Mouse (Mus musculus) spleen, adult 12 weeks (tissue): Measurements from ENCODE around the gene Gimap4.

ENCODE experiments used
- DNase-seq: peaks from one replicate; pipeline ENCODE4 v3.0.0; 2022; ENCODE audit warnings: low spot score

Gene Gimap4

DNA sequence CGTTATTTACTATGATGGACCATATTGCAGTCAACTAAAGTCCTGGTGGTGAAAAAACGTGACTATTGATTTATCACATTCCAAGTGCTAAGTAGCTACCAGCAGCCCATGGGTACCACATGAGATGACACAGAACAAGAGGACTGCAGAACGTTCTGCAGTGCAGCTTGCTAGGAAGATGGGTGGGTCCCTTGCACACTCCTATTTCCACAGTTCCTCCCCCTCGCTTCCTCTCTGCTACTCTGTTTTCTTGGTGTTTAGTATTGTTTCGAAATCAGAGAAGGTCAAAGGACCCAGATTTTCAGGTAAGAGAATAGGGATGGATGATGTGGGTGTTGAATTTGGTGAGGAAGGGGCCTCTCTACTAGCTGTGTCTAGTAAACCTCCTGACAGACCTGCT, at the start of gene Gimap4:
Gene Gimap4 (plus strand): TSS at position 231 of the 400 bp plus-strand sequence.
- DNase-seq, result no peak

DNA sequence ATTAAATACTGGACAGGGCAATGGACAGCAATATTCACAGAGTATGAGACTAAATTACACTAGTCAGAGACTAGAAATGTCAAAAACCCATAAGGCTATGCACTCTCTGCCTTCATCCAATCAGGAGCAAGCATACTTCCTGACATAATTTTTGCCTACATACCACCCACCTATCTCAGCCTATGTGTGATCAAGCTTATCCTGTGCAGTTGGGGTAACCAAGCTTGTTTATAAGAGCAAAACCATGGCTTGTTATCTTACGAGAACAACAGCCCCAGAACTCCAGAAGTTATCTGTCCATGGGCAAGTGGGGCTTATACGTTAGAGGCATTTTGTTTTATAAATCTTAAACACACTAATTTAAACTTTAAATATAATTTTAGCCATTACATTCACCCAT, 49.2 kb upstream of the Gimap4 start:
- no peak for DNase-seq

DNA sequence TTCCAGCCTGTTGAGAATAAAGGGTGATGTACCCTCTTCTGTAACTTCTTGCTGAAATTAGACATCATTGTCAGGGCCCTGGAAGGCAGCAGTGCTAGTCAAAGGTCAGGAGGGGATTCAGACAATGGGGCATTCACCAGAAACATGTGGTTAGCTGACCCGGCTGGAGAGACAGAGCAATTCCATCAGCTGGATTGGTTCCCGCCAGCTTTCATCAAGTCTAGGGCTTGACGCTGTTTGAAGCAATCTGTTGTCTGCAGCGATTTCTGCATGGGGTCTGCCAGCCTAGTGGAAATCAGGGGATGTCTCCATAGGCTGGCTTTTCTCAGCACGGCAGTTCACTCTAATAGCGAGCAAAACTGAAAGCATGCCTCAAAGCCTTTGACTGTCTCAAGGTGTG, 47.8 kb upstream of the Gimap4 start:
- DNase-seq, result no peak

DNA sequence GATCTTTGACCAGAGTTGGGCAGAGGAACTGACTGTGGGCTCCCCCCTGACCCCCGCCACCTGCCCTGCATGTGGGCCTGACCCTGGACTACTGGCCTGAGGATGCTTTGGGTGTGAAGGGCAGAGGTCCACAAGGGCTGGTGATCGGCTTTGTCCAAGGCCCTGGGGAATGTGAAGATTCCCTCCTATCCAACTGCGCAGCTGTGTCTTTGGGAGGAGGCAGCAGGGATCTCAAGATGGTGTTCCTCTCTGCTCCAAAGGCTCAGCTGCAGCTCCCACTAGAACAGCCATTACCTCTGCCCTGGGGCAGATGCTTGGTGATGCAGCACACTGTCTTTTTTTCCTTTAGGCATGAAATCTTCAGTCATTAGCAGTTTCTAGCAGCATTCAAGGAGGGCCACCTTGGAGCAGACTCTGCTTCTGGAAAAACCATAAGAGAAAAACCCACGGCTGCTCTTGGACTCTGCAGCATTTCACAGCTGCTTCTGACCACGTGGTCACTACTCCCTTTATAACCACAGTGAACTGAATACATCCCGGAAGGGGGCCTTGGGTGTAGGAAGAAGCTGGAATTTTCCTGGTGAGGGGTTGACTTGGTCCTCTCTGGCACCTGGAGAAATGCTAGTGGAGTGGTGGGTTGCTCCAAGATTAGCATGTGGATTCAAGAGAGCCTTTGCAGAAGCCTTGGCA, 46.4 kb upstream of the Gimap4 start:
- DNase-seq, result no peak

DNA sequence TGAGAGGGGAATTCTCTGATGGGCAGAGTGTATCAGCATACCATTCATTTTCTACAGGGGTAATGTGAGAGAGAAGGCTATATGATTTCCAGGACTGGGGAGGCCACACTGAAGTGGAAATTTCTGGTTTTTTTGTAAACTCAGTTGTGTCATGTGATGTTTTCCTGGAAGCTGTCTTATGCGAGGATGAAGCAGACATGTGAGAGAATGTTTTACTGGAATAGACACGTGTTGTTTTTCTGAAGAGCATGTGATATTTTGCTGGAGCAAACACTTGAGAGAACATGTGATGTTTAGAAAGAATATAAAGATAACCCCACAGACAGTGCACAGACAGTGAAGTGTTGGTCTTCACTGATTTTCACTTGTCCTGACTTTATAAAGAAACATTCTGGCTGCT, 45.8 kb upstream of the Gimap4 start:
- DNase-seq, result no peak

DNA sequence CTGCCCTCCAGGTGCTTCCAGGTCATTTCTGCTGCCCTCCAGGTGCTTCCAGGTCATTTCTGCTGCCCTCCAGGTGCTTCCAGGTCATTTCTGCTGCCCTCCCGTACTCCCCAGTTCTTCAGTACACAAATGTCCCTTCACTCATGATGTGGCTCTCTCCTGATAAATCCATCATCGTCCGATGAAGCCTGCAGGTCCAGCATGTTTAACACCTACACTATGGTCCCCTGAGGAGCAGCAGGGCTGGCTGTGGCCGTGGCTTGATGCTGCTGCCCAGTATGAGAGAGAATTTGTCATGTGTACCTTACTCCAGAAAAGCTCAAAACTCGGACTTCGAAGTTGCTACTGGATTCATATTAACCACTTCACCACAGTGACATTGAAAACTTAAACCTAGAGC, 43.0 kb upstream of the Gimap4 start:
- no peak for DNase-seq

DNA sequence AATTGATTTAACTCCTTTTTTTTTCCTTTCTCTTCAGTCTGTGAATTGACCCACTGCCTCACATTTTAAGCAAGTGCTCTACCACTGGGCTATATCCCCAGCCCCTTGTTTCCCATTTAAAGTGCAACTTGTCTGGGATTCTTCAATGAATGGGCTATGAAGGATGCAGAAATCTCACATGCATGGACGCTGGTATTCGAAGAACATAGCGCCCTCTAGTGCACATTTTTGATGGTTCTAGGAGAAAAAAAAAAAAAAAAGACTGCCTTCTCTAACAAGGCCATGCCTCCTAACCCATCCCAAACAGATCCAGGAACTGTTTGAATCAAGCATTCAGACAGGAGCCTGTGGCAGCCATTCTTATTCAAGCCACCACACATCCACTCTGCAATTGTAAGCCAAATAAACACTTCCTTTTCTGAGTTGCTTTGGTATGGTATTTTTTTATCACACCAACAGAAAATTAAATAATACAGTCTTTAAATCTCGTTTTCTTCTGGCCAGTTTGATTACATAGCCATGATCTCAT, 41.5 kb upstream of the Gimap4 start:
- DNase-seq, result no peak

DNA sequence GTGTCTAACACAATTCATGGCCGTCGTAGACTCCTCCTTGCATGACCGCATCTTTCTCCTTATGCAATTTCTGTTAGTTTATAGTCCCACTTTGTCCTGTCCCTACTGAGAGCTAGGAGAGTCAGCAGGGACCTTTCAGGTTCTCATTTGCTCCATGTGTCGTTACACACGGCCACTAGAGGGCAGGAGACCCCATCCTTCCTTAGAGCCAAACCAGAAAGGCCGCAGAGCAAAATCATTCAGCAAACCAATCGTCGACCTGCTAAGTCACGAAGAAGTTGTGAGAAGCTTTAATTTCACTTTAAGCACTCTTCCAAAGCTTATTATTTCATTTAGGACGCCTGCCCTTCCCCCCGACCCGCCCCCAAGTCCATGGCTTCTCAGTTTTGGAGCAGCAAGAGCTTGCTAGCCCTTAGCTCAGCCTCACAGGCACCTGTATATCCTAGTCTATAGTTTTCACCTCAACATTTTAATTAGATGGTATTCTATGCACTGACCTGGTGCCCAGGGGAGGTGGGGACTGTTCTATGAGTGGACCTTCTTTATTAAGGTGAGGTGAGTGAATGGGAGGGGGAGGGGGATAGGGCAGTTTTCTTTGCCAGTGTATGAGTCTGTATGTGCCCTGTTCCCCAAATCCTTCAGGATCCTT, 38.6 kb upstream of the Gimap4 start:
- DNase-seq, result peak; percentile 37

DNA sequence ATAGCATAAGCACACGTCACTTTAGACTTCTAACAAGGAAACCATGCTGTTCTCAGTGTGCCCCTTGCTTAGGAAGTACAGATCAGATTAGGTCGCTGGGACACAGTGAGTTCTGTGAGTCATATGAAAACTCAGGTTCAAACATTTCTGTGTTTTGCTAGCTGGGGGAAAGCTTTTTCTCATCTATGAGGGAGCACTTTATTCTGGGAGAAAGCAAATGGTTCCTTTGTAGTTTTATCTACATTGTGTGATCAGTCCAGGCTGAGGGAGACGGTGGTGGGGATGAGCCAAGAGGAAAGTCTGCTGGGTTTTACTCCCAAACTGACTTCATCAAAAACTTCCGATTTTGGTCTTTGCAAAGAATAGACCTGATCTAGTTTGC, 38.0 kb upstream of the Gimap4 start:
- DNase-seq, result no peak

DNA sequence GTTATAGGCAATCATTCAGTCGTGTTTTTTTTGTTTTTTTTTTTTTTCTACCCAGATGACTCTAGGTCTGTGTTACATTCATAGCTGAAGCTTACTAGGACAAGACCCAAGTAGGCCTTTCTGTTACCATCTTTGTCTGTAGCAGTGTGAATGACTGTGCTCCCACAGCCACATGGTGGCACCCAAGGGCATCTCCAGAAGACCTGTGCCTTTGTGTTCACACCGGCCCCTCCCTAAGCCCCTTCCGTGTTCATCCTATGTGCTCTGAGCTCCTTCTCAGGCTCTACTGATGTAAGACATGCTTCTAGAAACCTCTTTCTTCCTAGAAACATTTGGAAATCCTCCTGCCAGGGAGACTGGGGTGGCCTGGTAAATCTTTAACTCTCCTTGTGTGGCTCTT, 37.4 kb upstream of the Gimap4 start, which contains the start of gene Gimap8:
Gene Gimap8 (plus strand): TSS at position 240 of the 400 bp plus-strand sequence.
- DNase-seq, result peak; percentile 68

DNA sequence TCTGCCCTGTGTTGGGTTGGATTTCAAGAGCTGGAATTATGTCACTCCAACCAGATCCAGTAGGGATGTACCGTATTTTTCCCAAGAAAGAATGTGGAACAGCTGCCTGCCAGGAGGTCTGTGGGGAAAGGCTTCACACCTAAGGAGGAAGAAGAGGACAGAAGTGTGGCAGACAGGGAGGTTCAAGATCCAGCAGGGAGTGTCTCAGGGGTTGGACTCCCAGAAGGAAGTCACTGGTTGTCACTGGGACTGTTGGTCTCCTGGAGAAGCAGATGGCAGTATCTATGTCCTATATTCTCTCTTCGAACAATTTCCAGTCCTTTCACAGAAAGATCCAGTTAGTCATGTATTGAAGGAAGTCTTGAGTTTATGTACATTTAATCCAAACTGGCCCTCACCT, 36.7 kb upstream of the Gimap4 start:
- no peak for DNase-seq

DNA sequence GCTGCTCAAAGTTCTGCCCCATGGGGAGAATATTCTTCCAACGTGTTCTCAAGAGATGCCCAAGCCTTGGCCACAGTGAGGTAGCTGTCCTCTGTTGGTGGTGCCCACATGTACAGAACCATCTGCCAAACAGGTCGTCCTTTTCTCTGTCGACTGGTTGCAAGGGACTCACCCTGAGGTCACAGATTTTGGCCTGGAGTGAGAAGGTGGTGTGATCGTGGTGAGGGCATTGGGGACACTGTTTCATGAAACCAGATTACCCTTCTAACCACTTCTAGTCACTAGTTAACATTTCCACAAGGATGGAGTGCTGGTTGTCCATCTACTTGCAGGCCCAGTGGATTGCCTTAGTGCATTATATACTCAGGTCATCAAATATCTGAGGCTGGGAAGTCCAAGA, 35.6 kb upstream of the Gimap4 start:
- DNase-seq, result no peak

DNA sequence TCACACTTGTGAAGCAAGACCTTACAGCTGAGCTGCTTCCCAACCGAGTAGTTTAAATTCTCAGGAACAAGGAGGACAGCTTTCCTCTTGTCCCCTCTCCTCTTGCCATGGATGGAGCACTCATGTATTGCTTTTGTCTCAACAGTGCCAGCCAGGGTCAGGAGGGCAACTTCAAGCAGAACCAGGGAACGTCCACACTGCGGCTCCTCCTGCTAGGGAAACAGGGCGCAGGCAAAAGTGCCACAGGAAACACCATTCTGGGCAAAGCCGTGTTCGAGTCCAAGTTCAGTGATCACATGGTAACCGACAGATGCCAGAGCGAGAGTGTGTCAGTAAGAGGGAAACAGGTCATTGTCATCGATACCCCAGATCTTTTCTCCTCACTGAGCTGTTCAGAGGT, 34.3 kb upstream of the Gimap4 start:
- DNase-seq, result no peak

DNA sequence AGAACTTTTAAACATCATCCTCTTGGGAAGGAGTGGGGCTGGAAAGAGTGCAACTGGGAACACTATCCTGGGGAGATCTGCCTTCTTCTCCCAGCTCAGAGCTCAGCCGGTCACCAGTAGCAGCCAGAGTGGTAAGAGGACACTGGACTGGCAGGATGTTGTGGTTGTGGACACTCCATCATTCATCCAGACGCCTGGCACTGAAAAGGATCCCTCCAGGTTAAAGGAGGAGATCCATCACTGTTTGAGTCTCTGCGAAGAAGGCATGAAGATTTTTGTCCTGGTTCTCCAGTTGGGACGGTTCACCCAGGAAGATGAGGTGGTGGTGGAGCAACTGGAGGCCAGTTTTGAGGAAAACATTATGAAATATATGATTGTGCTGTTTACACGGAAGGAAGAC, 25.6 kb upstream of the Gimap4 start:
- DNase-seq, result no peak

DNA sequence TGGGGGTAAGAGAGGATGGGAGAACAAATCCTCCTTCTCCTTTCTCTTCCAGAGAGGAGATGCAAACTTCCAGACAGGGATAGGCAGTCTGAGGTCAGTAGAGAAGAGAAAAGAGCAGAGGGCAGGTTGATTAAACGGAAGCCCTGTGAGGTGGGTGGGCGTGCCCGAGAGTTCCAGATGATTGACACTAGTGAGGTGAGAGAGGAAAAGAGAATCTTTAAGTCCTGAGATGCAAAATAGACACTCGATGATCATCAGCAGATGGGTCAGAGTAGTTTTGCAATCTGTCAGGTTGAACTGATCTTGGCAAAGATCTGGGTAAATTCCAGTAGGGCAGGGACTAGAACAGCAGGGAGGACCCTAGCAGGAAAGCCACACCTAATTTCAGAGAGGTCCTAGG, 19.6 kb upstream of the Gimap4 start:
- DNase-seq, result no peak

DNA sequence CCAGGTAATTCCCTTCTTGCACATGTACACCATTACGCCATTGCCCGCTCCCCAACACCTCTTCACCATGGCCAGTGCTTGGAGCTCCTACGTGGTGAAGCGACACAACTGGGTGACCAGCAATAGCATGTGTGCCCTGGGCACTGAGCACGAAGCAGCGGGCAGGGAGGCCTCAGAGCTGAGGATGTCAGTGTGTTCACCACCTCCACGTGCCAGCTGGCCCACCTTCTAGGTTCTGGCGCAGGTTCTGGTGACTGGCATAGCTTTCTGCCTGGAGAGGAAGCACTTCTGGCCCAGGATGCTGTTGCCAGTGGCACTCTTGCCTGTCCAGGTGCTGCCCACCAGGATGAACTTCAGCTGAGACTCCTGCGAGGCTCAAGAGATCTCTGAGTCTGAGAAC, 18.9 kb upstream of the Gimap4 start:
- DNase-seq, result no peak

DNA sequence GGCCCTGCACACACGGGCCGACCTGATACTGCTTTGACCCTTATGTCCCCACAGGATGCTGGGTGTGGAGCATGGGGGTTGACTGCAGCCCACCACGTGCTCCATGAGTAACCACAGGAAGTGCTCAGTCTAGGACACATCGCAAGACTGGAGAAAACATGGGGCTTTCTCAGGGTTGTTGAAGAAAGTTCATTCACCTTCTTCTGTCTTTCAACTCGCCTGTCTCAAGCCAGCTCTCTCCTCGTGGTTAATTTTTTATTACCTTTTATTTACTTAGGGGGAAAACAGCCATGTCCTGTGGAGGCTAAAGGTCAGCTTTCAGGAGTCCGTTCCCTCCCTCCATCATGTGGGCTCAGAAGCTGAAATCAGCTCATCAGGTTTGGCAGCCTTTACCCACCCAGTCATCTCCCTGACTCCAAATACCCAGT, 18.2 kb upstream of the Gimap4 start:
- DNase-seq, result no peak

DNA sequence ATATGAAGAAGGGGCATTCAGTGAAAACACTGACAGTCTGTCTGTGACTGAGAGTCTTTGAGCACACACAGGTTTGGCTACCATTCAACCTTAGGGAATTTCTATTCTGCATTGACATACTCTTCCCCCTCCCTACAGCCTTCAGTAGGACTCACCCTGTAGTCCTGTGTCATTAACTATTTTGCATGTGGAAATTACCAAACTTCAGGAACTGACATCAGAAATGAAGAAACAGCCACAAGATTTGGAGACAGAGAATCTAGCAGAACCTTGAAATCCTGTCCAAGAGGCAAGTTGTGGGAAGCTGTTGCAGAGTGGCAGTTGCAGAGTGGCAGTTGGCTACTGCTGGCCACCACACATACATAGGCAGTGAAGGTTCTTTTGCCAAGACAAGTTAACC, 16.3 kb upstream of the Gimap4 start:
- no peak for DNase-seq

DNA sequence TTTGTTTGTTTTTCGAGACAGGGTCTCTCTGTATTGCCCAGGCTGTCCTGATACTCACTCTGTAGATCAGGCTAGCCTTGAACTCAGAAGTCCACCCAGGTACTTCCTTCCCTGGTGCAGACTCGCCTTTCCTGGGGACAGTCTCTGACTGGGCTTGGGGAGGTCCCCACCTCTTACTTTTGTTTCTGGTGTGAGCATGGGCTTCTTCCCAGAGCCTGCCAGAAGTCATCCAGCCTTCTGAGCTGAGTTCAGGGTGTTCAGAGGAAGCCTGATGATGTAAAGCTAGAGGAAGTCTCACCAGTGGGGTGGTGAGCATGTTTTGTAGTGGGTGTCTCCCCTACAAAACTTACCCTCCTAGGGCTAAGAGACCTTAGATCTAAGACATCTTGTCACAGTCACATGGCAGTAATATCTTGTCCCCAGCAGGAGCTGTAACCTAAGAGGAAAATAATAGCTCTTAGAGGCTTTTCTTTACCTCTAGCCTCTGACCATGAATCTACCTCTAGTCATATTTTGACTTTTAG, 14.8 kb upstream of the Gimap4 start:
- DNase-seq, result no peak

DNA sequence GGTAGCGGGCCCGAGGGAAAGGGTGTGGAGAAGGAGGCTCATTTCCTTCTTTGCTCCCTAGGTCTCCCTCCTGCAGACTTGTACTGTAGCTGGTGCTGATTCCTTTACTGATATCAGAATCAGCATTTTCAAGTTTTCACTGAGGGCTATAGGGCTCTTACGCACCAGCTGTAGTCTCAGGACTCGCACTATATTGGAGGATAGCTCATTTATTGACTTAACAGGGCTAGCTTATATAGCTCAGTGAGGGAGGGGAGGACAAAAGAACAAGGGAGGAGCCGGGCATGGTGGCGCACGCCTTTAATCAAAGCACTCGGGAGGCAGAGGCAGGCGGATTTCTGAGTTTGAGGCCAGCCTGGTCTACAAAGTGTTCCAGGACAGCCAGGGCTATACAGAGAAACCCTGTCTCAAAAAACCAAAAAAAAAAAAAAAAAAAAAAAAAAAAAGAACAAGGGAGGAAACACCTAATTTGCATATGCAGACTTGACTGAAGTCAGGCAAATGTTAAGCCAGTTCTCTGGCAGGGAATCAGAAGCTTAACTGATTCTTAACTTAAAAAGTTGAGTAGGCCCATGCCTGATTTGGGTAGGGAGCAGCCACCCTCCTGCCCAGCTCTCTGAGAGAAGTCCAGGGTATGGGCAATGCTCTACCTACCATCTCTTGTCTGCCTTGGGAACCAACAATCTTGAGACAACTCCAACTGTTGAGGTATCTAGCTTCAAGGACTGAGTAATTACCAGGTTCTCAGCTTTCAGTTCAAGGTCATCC, 9.9 kb upstream of the Gimap4 start:
- DNase-seq, result no peak

DNA sequence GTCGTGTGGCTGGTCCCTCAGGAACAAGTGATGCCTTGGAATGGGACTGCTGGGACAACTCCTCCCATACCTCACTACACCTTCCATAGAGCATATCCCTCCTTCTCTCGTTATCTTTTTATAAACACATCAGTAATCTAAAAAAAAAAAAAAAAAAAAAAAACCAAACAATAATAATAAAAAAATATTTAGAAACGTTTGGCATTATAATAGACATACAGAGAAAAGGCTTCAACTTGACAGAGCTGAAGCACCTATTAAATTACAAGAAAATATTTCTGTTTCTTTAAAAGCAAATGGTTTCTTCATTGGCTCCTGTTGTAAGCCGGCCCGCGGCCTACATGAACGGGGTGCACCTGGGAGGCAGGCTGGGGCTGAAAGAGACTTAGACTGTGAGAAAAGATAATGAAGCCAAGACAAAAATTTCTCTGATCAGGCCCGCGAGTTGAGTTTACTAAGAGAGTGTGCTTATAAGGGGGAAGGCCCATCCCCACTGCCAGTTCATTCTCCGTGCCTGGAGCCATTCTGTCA, 8.9 kb upstream of the Gimap4 start:
- DNase-seq, result no peak
